Mouse (Mus musculus) kidney, postnatal 0 days (tissue): ENCODE results near the gene Uevld. TPM values are rescaled to one million over a fixed set of nuclear protein-coding genes. Genes with fewer than 3 reads are reported as not detected.

Experiments
- ATAC-seq: fragments of 200-750 bp; cut with Nextera tagmentation; replicated peaks from 2 replicates; pipeline ENCODE4 v1.8.0; 2017; ENCODE audit warnings: low read depth, moderate number of reproducible peaks, moderate TSS enrichment, moderate library complexity; ENCODE audit not compliant: low FRiP score
- DNase-seq: peaks from one replicate; pipeline ENCODE4 v3.0.0-alpha.2; 2016; ENCODE audit warnings: low spot score
- H3K27ac ChIP-seq: fragments of 300-500 bp; sonication (generic); 2 replicates; pipeline ENCODE4 v1.5.1; 2014; ENCODE audit warnings: mild to moderate bottlenecking
- H3K27me3 ChIP-seq: fragments of 300-500 bp; sonication (generic); 2 replicates; pipeline ENCODE4 v1.6.1; 2014; ENCODE audit warnings: low read length, mixed read lengths; ENCODE audit not compliant: insufficient read depth
- H3K36me3 ChIP-seq: fragments of 300-500 bp; sonication (generic); 2 replicates; pipeline ENCODE4 v1.6.1; 2014; ENCODE audit warnings: low read length, mixed read lengths; ENCODE audit not compliant: insufficient read depth
- H3K4me1 ChIP-seq: fragments of 300-500 bp; sonication (generic); replicated peaks from 2 replicates; pipeline ENCODE4 v1.6.1; 2014; ENCODE audit warnings: antibody characterized with exemption, low read length, mixed read lengths; ENCODE audit not compliant: insufficient read depth
- H3K4me2 ChIP-seq: fragments of 300-500 bp; sonication (generic); 2 replicates; pipeline ENCODE4 v1.6.1; 2014; ENCODE audit warnings: mild to moderate bottlenecking, low read length, moderate library complexity, mixed read lengths
- H3K4me3 ChIP-seq: fragments of 300-500 bp; sonication (generic); replicated peaks from 2 replicates; pipeline ENCODE4 v1.5.1; 2014; ENCODE audit warnings: low read depth, low read length
- H3K9ac ChIP-seq: fragments of 300-500 bp; sonication (generic); 2 replicates; pipeline ENCODE4 v1.6.1; 2014; ENCODE audit warnings: low read depth, low read length
- H3K9me3 ChIP-seq: fragments of 300-500 bp; sonication (generic); replicated peaks from 2 replicates; pipeline ENCODE4 v1.6.1; 2016; ENCODE audit warnings: low read length, inconsistent platforms, mixed read lengths
- CTCF ChIP-seq: IDR thresholded peaks from 2 replicates; pipeline ENCODE4 v1.5.1; 2016; ENCODE audit warnings: antibody characterized with exemption, low read depth, mild to moderate bottlenecking, moderate library complexity
- whole genome bisulfite sequencing: fragments of 180-500 bp; shearing (Covaris S2); extraction: QIAGEN DNeasy Blood & Tissue Kit; methylation state at CpG from one replicate; pipeline ENCODE4 v1.1.7; 2014; 5-methylcytosine and 5-hydroxymethylcytosine counted together
- polyA plus RNA-seq: library from polyadenylated mRNA; unstranded; fragments of >200 nt; fragmentation: Nextera tagmentation; extraction: Ambion mirVana; gene quantifications from 2 replicates; pipeline ENCODE4 v1.2.1, GENCODE M21; 2015

The Uevld gene
- polyA plus RNA-seq, 1 experiment from 2014 or later = 7.2 TPM

DNA sequence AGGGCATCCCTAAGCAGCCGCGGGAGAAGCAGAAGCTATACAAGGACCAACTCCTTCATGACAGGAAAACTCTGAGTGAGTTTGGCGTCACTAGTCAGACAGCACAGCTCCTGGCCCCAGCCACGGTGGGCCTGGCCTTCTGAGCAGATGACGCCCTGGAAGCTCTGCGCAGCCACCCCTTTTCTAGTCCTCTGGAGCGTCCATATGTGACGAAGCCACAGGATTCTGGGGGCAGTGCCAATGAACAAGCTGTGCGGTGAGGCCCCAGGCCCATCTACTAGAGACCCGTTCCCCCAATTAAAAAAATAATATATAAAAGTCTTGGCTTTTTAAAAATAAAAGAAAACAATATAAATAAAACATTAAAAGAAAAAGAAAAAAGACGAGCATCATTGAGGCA lies 17.1 kb upstream of the Uevld start:
- H3K9me3 ChIP-seq = no peaks in the 10 kb centered on the region
- WGBS = 93% methylated on average over 11 of the region's 11 CpGs
- no peak overlapping the region for H3K4me3 ChIP-seq
- H3K4me1 ChIP-seq = no peaks in the 10 kb centered on the region
- TF ChIP-seq CTCF = no peak
- DNase-seq = no peak
- H3K27me3 ChIP-seq = no peaks in the 10 kb centered on the region
- no peak overlapping the region for H3K27ac ChIP-seq
- no peaks in the 10 kb centered on the region for H3K36me3 ChIP-seq
- ATAC-seq = no peak
- H3K9ac ChIP-seq = no peak overlapping the region
- H3K4me2 ChIP-seq = no peak overlapping the region

DNA sequence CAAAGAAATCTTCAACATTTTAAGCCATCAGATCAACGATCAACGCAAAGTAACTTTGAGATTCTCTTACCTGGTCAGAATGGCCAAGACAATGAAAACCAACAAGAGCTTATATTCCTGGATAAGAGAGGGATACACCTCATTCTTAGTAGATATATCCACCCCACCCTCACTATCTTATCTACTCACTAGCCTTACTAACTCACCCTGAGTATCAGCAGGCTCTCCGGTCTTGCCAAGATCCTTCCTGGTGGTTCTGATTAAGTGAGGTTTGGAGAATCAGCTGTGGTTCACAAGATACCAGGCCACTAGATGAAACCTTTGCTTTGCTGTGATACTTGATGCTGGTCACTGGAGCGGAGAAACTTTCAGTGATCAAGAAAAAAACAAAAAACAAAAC lies 16.3 kb upstream of the Uevld start:
- DNase-seq (no peak), ATAC-seq (no peak)
- 93% methylated on average over 4 of the region's 4 CpGs for WGBS
- Histone ChIP-seq H3K4me1 (no peaks in the 10 kb centered on the region), H3K27ac (no peak overlapping the region), H3K36me3 (no peaks in the 10 kb centered on the region), H3K4me2 (no peak overlapping the region), H3K4me3 (no peak overlapping the region), H3K27me3 (no peaks in the 10 kb centered on the region), H3K9ac (no peak overlapping the region), H3K9me3 (no peaks in the 10 kb centered on the region)
- no peak for TF ChIP-seq CTCF

DNA sequence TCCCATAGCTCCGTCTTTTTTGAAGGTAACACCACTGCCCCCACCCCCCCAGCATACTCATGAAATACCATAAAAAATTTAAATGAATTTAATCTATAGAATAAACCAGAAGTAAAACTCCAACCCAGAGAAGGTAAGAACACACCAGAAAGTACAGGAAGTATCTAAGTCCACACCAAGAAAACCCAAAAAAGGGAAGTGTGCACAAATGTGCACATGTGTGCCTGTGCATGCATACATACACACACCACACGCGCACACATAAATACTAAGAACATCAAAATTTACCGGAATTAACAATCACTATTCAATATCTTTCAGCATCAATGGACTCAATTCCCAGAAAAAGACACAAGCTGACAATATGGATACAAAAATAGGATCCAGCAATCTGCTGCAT lies 11.6 kb upstream of the Uevld start:
- no peak overlapping the region for H3K27ac ChIP-seq
- no peak overlapping the region for H3K4me3 ChIP-seq
- no peak overlapping the region for H3K9ac ChIP-seq
- no peaks in the 10 kb centered on the region for H3K4me1 ChIP-seq
- no peak overlapping the region for H3K4me2 ChIP-seq
- DNase-seq (no peak), ATAC-seq (no peak)
- no peak for TF ChIP-seq CTCF
- no peaks in the 10 kb centered on the region for H3K36me3 ChIP-seq
- 88% methylated on average over 4 of the region's 4 CpGs for WGBS
- H3K9me3 ChIP-seq = no peaks in the 10 kb centered on the region
- H3K27me3 ChIP-seq = no peaks in the 10 kb centered on the region

DNA sequence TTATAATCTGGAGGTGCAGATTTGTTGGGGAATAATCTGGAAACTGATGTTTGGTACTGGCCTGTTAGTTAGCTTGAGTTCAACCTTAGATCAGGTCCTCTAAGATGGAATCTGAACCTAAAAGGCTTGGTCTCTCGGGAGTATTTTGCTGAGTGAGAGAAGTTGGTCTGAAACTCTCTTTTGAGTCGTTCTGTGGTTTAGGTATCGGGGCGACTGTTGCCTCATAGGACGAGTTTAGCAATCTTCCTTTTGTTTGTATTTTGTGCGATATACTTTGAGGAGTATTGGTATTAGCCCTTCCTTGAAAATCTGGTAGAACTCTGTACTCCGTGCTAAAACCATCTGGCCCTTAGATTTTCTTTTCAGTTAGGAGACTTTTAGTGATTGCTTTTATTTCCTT lies 5.7 kb upstream of the Uevld start:
- TF ChIP-seq CTCF = no peak
- DNase-seq = no peak
- Histone ChIP-seq H3K36me3 (no peaks in the 10 kb centered on the region), H3K4me2 (no peak overlapping the region), H3K27me3 (no peaks in the 10 kb centered on the region), H3K9me3 (no peaks in the 10 kb centered on the region), H3K4me3 (no peak overlapping the region), H3K27ac (no peak overlapping the region), H3K4me1 (no peaks in the 10 kb centered on the region), H3K9ac (no peak overlapping the region)
- ATAC-seq = no peak
- 86% methylated on average over 7 of the region's 7 CpGs for WGBS

GRCm38 (mm10) chr7:46962806-46963618 lies 4.7 kb upstream of the Uevld start:
- Histone ChIP-seq H3K4me3 (no peak overlapping the region), H3K36me3 (no peaks in the 10 kb centered on the region)
- peak; percentile 92 for TF ChIP-seq CTCF

DNA sequence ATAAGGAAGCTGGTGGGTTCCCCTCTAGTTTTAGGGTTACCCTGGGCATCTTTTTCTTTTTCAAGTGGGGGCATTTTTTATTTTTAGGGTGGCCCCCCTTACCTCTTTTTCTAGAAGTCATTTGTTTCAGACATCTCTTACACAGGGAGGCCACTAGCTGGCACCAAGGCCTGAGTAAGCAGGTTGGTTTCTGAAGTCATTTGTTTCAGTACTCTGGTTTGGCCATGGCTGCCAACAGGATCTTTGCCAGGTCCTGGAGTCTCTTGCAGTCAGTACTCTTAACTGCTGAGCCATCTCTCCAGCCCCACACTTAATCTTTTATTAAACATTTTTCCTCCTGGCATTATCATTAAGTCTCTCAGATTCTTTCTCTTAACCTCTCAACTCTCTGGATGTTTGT lies 3.8 kb upstream of the Uevld start:
- Histone ChIP-seq H3K9me3 (no peaks in the 10 kb centered on the region), H3K27me3 (no peaks in the 10 kb centered on the region), H3K36me3 (no peaks in the 10 kb centered on the region), H3K9ac (no peak overlapping the region), H3K27ac (no peak overlapping the region), H3K4me2 (no peak overlapping the region), H3K4me1 (no peaks in the 10 kb centered on the region), H3K4me3 (no peak overlapping the region)
- ATAC-seq (no peak), DNase-seq (no peak)
- TF ChIP-seq CTCF = no peak

More at GRCm38 (mm10) chr7:46962806-46963618, 4.7 kb upstream of the Uevld start:
- H3K4me2 ChIP-seq = no peak overlapping the region
- no peak overlapping the region for H3K9ac ChIP-seq
- H3K27me3 ChIP-seq = no peaks in the 10 kb centered on the region
- peak; percentile 96 for DNase-seq
- no peak overlapping the region for H3K27ac ChIP-seq
- no peaks in the 10 kb centered on the region for H3K9me3 ChIP-seq
- 0% methylated on average over 9 of the region's 9 CpGs for WGBS
- no peaks in the 10 kb centered on the region for H3K4me1 ChIP-seq
- ATAC-seq = peak; percentile 48

- Histone ChIP-seq H3K4me2 (no peak overlapping the region), H3K4me3 (no peak overlapping the region), H3K9me3 (no peaks in the 10 kb centered on the region), H3K9ac (no peak overlapping the region), H3K27me3 (no peaks in the 10 kb centered on the region), H3K27ac (no peak overlapping the region), H3K4me1 (no peaks in the 10 kb centered on the region), H3K36me3 (no peaks in the 10 kb centered on the region)
- DNase-seq (no peak), ATAC-seq (no peak)
- WGBS = 57% methylated on average over 3 of the region's 3 CpGs
- TF ChIP-seq CTCF = no peak
Measured at GRCm38 (mm10) chr7:46960991-46961390, 2.7 kb upstream of the Uevld start.
